Mouse (Mus musculus) erythroblast, embryonic 14.5 days (primary cell): ENCODE data around the gene Apex1.
"Not testable (repeated sequence)": the region's sequence is repeated elsewhere in the genome, so short reads cannot be mapped to it uniquely, and the experiment has no call there.

Experiments
- GATA1 ChIP-seq: IDR thresholded peaks from 2 replicates; pipeline ENCODE4 v1.6.1; 2012; ENCODE audit warnings: low read length, inconsistent platforms, mixed read lengths
- TAL1 ChIP-seq: IDR thresholded peaks from 3 replicates; pipeline ENCODE4 v1.6.1; 2012; ENCODE audit warnings: low read length, inconsistent platforms, mixed read lengths

- TF ChIP-seq TAL1, GATA1: not testable (repeated sequence)
These were observed 32.0 kb downstream of the Apex1 start for GRCm38 (mm10) chr14:50956724-50957123.
